In the genomic region with DNA sequence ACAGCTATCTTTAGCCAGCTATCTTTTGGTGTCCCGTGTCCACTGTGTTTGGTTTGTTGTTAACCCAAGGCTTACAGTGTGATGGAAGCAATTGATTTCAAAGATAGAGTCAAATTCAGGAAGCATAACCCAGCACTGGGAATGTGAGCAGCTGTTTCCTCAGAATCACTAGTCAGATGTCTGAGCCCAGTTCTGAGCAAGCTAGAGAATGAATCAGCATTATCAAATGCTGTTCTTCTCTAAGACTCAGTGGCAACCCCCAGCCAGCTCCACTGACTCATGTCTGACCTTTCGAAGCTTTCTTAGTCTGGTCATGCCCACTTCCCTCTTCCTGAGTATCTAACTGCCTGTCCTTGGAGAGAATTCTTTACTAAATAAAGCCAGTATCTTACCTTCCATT, we compare ENCODE assay signal across 8 mouse cellular contexts. TPM values are rescaled to one million over a fixed set of nuclear protein-coding genes. Genes with fewer than 3 reads are reported as not detected.
A peak's percentile ranks its signal among the peaks of the same experiment; 100 is the strongest.
DNase-seq lines count a peak whose midpoint lies in the region; ATAC-seq lines count a peak whose summit lies in the region.

No protein-coding gene starts in this region.

- no peak overlapping the region for H3K9ac ChIP-seq in midbrain, embryonic 15.5 days
- no peak overlapping the region for H3K9ac ChIP-seq in midbrain, embryonic 16.5 days (ENCODE audit: low read depth, low read length)
- H3K9ac ChIP-seq in forebrain, embryonic 14.5 days (ENCODE audit: low read length), result no peak overlapping the region

- no peaks in the 10 kb centered on the region for H3K4me1 ChIP-seq in midbrain, embryonic 15.5 days
- no peaks in the 10 kb centered on the region for H3K4me1 ChIP-seq in midbrain, embryonic 16.5 days (ENCODE audit: control insufficient read depth, insufficient read depth, low read length)
- no peaks in the 10 kb centered on the region for H3K4me1 ChIP-seq in forebrain, embryonic 14.5 days (ENCODE audit: control insufficient read depth, insufficient read depth, low read length)

- WGBS in midbrain, embryonic 15.5 days, result 71% methylated on average over 2 of the region's 2 CpGs
- 78% methylated on average over 2 of the region's 2 CpGs for WGBS in midbrain, embryonic 16.5 days
- WGBS in forebrain, embryonic 14.5 days, result 84% methylated on average over 2 of the region's 2 CpGs

- H3K9me3 ChIP-seq in midbrain, embryonic 15.5 days, result no peaks in the 10 kb centered on the region
- H3K9me3 ChIP-seq in midbrain, embryonic 16.5 days (replicated peaks; ENCODE audit: control insufficient read depth, low read length, poor library complexity, severe bottlenecking), result no peaks in the 10 kb centered on the region
- H3K9me3 ChIP-seq in forebrain, embryonic 14.5 days (replicated peaks; ENCODE audit: control insufficient read depth, low read length), result no peaks in the 10 kb centered on the region

- peaks cover 34% of the 10 kb centered on the region for H3K36me3 ChIP-seq in midbrain, embryonic 15.5 days (replicated peaks)
- H3K36me3 ChIP-seq in midbrain, embryonic 16.5 days (ENCODE audit: control insufficient read depth, insufficient read depth, low read length), result peaks cover 14% of the 10 kb centered on the region
- peaks cover 45% of the 10 kb centered on the region for H3K36me3 ChIP-seq in forebrain, embryonic 14.5 days (ENCODE audit: control insufficient read depth, insufficient read depth, low read length)

- H3K4me2 ChIP-seq in midbrain, embryonic 15.5 days, result no peak overlapping the region
- H3K4me2 ChIP-seq in midbrain, embryonic 16.5 days (ENCODE audit: low read length), result no peak overlapping the region
- H3K4me2 ChIP-seq in forebrain, embryonic 14.5 days (ENCODE audit: low read length), result no peak overlapping the region

- H3K27ac ChIP-seq in midbrain, embryonic 15.5 days, result no peak overlapping the region
- H3K27ac ChIP-seq in midbrain, embryonic 16.5 days (ENCODE audit: low read length), result no peak overlapping the region
- no peak overlapping the region for H3K27ac ChIP-seq in forebrain, embryonic 14.5 days (ENCODE audit: low read depth, low read length)

- H3K4me3 ChIP-seq in midbrain, embryonic 15.5 days, result no peak overlapping the region
- no peak overlapping the region for H3K4me3 ChIP-seq in midbrain, embryonic 16.5 days (ENCODE audit: low read depth, low read length)
- no peak overlapping the region for H3K4me3 ChIP-seq in forebrain, embryonic 14.5 days (ENCODE audit: low read depth, low read length)

- no peak for ATAC-seq in midbrain, embryonic 15.5 days (replicated peaks)
- no peak for ATAC-seq in midbrain, embryonic 16.5 days
- no peak for ATAC-seq in forebrain, embryonic 14.5 days

- H3K27me3 ChIP-seq in midbrain, embryonic 15.5 days (replicated peaks), result no peaks in the 10 kb centered on the region
- no peaks in the 10 kb centered on the region for H3K27me3 ChIP-seq in midbrain, embryonic 16.5 days (ENCODE audit: control insufficient read depth, insufficient read depth, low read depth, low read length)
- no peaks in the 10 kb centered on the region for H3K27me3 ChIP-seq in forebrain, embryonic 14.5 days (replicated peaks; ENCODE audit: control insufficient read depth, insufficient read depth, low read length)

- DNase-seq in gastrocnemius, postnatal 25 days, result peak; percentile 21
- no peak for DNase-seq in gastrocnemius, postnatal 14 days
- peak; percentile 97 for DNase-seq in 416B (ENCODE audit: low read depth)
- DNase-seq in adrenal gland, postnatal 10 days, result peak; percentile 55
- peak; percentile 21 to 25 for DNase-seq in layer of hippocampus, postnatal 36 days
- DNase-seq in forebrain, embryonic 14.5 days (ENCODE audit: low spot score), result no peak

- intact Hi-C loops in gastrocnemius, postnatal 14 days (cut with DNase I; ENCODE audit: low total_unique reads), result no loop called here

RNA-seq across cellular contexts. Expression of gene Myo5c, which starts 35.5 kb away (rescaled TPM):
- total RNA-seq in gastrocnemius, postnatal 25 days (2021), result 1 to 10 TPM; 6.7 to 7.6 TPM
- total RNA-seq in gastrocnemius, postnatal 14 days (2021), result 1 to 10 TPM; 5.9 to 9.6 TPM
- 1 to 10 TPM; 5.7 to 9.4 TPM for total RNA-seq in adrenal gland, postnatal 10 days (2021)
- under 1 TPM; 0.50 to 0.53 TPM for total RNA-seq in layer of hippocampus, postnatal 36 days (2021)
- 0.32 and 0.56 TPM in 2 replicates for polyA plus RNA-seq in midbrain, embryonic 15.5 days (2015; fragmentation: Nextera tagmentation; extraction: Ambion mirVana)
- 0.26 and 0.53 TPM in 2 replicates for polyA plus RNA-seq in midbrain, embryonic 16.5 days (2015; fragmentation: Nextera tagmentation; extraction: Ambion mirVana)
- 0.10 and 0.14 TPM in 2 replicates for polyA plus RNA-seq in forebrain, embryonic 14.5 days (2014; fragmentation: Nextera tagmentation; extraction: Ambion mirVana)

Comparison
In these comparisons a context has a peak if more than half of its experiments do, and no peak if none do; other contexts are left out.
1. DNase-seq: peak in gastrocnemius, postnatal 25 days (single experiment), 416B (single experiment), adrenal gland, postnatal 10 days (single experiment) and layer of hippocampus, postnatal 36 days (2 of 2); none in gastrocnemius, postnatal 14 days (single experiment) and forebrain, embryonic 14.5 days (single experiment).
2. RNA of gene Myo5c, which starts 35.5 kb away (total RNA-seq): 5.9 to 9.6 TPM in gastrocnemius, postnatal 14 days, 5.7 to 9.4 TPM in adrenal gland, postnatal 10 days and 6.7 to 7.6 TPM in gastrocnemius, postnatal 25 days; 0.50 to 0.53 TPM in layer of hippocampus, postnatal 36 days; every median in the first group is over 4 times any median in the second.